Comparison of ENCODE assay signal across 7 mouse cellular contexts in the genomic region with DNA sequence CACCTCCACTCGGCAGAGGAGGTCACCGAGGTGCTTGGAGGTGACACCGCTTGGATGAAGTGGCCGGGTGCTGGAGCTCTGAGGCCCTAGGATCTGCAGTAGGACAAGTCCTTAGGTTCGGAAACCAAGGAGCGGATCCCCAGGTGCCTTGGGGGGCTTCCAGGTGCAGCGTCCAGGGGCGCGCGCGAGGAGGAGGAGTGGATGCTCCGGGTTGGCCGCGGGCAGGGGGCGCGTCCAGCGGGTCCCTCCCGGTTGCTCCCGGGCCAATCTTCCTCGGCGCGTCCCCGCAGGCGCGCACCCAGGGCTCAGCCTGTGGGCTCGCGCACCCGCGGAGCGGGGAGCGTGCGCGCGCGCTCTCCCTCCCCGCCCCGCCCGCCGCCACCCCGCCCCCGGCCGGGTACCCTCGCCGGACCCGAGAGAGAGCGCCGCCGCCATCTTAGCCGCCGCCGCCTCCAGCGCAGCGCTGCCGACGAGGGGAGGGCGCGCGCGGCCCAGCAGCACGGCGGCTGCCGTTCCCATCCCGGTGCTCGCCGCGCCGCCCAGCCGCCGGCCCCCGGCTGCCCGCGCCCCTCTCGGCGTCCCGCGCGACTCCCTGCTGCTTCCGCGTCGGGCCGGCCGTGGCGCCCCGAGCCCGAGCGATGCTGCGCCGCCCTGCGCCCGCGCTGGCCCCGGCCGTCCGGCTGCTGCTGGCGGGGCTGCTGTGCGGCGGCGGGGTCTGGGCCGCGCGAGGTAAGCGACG. TPM values are rescaled to one million over a fixed set of nuclear protein-coding genes. Genes with fewer than 3 reads are reported as not detected.
DNase-seq lines count a peak whose midpoint lies in the region; ATAC-seq lines count a peak whose summit lies in the region.

Clstn1 (plus strand) TSS at position 425 of the 739 bp plus-strand sequence.

- H3K27ac ChIP-seq in hindbrain, embryonic 12.5 days: peak within 1 kb of the TSS; percentile 87

- H3K36me3 ChIP-seq in hindbrain, embryonic 12.5 days: no peaks in the 10 kb centered on the region

- peaks cover 16% of the 10 kb centered on the region for H3K27me3 ChIP-seq in hindbrain, embryonic 12.5 days

- H3K9ac ChIP-seq in hindbrain, embryonic 12.5 days: peak within 1 kb of the TSS; percentile 94

- DNase-seq in cerebellum, adult 9-11 months: peak; percentile 82
- DNase-seq in frontal cortex, postnatal 36 days (ENCODE audit: low spot score in 2 of 2): peak; percentile 54
- DNase-seq in layer of hippocampus, postnatal 14 days (ENCODE audit: low spot score in 2 of 2): peak; percentile 61 to 62
- peak; percentile 71 for DNase-seq in lung, postnatal 36 days
- DNase-seq in right cerebral cortex, postnatal 10 days (ENCODE audit: low spot score in 2 of 2): peak; percentile 77 to 80

- H3K4me3 ChIP-seq in hindbrain, embryonic 12.5 days: peak within 1 kb of the TSS; percentile 93

- under 1% methylated on average over 67 of the region's 103 CpGs for WGBS in hindbrain, embryonic 12.5 days

- H3K9me3 ChIP-seq in hindbrain, embryonic 12.5 days (replicated peaks): no peaks in the 10 kb centered on the region

- peak within 1 kb of the TSS; percentile 98 for H3K4me2 ChIP-seq in hindbrain, embryonic 12.5 days (replicated peaks)

- H3K4me1 ChIP-seq in hindbrain, embryonic 12.5 days: peaks cover 18% of the 10 kb centered on the region

- peak; percentile 39 for ATAC-seq in activated CD4-positive, CD25-positive, alpha-beta regulatory T cell, adult 4 months
- peak; percentile 75 for ATAC-seq in hindbrain, embryonic 12.5 days (ENCODE audit: low FRiP score)

RNA-seq across cellular contexts. Expression of gene Clstn1, which starts in this region (rescaled TPM):
- polyA plus RNA-seq in activated CD4-positive, CD25-positive, alpha-beta regulatory T cell, adult 4 months (2017; shearing (Covaris generic)): 1 to 10 TPM; 4.8 to 4.9 TPM
- 135 and 138 TPM in 2 replicates for polyA plus RNA-seq in hindbrain, embryonic 12.5 days (2016; fragmentation: Nextera tagmentation; extraction: Ambion mirVana)
- 100 to 1,000 TPM; 832 to 838 TPM for total RNA-seq in layer of hippocampus, postnatal 14 days (2021)

Comparison
In these comparisons a context has a peak if more than half of its experiments do, and no peak if none do; other contexts are left out.
1. Peak in every context shown above with its lines: DNase-seq, ATAC-seq, H3K4me3 ChIP-seq and H3K27ac ChIP-seq.
2. RNA of gene Clstn1 (polyA plus RNA-seq): 135 to 138 TPM in hindbrain, embryonic 12.5 days; 4.8 to 4.9 TPM in activated CD4-positive, CD25-positive, alpha-beta regulatory T cell, adult 4 months; every median in the first group is over 10 times any median in the second.